Mouse (Mus musculus) common myeloid progenitor, adult 5-6 weeks (primary cell): ENCODE measurements around the gene Zfp13. TPM values are rescaled to one million over a fixed set of nuclear protein-coding genes. Genes with fewer than 3 reads are reported as not detected.

Experiments
- ATAC-seq: replicated peaks from 2 replicates; pipeline ENCODE4 v1.8.0; 2016; ENCODE audit warnings: low read depth, mild to moderate bottlenecking, moderate TSS enrichment, inconsistent platforms; ENCODE audit not compliant: poor library complexity, severe bottlenecking
- total RNA-seq: library from RNA; stranded (forward); fragments of 200-1000, 187-1606 nt; gene quantifications from 2 replicates; pipeline ENCODE4 v1.2.3, GENCODE M21; 2017

The Zfp13 gene
- total RNA-seq, 1 experiment from 2014 or later, result 0.14 TPM

DNA sequence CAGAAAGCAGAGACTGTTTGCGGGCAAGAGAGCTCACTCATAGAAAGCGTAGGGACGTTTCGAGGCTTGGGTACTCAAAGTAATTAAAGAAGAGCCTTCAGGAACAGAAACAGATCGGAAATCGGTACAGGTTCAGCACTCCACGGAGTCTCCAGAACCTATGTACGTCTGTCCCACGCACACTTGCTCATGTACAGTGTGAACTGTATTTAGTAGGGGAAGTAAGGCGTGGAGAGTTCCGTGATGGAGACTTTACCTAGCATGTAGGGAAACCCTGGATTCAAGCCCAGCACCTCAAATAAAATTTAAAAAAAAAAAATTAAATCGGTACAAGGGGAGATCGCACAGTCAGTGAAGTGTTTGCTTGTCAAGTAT, 6.4 kb downstream of the Zfp13 start:
- peak; percentile 57 for ATAC-seq

DNA sequence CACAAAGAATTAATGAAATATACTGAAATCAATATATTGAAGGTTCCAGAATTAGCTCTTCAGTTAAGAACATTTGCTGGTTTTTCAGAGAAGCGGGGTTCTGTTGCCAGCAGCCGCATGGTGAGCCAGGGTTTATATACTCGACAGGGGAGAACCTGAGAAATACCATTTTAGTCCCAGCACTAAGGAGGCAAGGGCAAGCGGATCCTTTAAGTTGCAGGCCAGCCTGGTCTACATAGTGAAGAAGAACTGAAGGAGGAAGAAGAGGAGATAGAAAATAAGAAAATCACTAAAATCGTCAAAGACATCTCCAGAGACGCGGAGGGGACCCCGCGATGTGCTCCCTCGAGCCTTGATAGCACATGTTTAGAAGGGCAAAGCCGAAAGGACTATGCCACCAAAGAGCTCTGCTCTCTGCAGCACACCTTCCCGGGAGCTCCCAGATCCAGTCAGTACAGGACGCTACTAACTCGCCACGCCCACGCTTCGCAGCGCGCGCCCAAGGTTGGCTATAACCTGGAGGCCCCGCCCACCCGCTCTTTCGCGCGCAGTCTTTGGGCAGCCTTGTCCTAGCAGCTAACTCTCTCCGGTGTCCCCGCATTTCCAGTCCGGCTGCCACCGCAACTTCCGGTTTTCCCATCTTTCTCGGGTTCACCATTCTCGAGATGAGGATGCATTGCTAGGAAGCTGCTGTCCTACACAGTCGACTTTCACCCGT, 6.9 kb downstream of the Zfp13 start:
- peak; percentile 99 for ATAC-seq

DNA sequence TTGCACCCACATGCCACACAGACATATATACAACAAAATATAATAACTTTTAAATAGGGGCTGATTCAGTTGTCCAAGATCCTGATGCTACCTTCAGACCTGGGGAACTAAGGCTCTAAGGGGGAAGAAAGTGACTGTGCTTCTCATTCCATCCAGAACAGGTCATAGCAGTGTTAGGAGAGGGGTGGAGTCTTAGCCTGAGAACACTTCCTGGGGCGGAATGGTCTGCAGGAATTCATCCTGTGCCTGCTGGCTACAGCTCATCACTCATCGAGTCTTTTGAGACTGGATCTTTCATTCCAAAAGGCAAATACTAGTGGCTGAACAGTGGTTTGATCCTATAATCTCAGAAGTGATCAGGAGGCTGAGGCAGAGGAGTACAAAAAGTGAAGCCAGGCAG, 12.0 kb downstream of the Zfp13 start:
- ATAC-seq, result no peak

DNA sequence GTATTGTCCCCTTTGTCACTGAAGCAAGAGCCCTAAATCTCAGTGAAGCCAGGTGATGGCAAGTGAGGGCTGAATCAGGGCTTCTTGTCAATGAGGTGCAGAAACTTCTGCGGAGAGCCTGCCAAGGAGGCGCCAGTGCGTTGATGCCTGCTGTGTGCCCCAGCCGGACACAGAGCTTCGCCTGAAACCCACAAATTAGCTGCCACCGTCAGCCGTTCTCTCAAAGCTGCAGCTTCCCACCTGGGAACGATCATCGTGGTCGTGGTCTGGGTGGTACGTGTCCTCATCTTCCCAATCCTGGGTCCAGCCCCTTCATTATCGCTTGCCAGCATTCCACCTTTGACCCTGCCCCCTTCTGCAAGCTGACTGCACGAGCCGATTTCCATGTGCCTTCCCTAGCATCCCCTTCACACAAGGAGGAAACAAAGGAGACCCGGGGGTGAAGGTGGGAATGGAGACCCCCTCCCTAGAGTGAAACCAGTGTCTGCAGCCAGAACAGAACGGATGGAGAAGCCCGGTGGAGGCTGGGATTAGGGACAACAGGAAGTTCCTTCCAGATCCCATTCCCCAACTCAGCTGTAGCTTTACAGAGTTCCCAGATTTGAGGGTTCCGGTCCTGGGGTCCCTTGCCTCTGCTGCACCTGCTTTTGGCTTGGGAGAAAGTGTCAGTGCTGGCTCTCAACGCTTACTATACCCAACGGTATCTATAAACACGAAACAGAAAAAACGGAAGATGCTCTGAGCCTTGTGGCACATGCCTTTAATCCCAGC, 13.4 kb downstream of the Zfp13 start:
- peak; percentile 53 for ATAC-seq

DNA sequence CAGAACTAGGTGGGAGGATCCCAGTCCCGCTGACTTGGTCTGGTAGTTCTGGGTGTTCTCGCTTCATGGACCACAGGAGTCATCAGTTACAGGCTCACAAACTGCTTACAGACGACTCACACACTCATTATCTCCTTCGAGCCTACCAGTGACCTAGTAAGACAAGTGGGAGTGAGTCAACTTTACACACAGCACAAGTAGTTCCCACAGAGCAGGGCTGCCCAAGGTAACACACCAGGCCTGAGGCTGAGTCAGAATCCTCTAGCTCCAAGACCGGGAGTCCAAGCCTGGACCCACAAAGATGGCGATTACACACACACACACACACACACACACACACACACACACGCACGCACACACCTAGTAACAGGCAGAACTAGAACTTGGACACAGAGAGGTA, 14.5 kb downstream of the Zfp13 start:
- ATAC-seq, result no peak

DNA sequence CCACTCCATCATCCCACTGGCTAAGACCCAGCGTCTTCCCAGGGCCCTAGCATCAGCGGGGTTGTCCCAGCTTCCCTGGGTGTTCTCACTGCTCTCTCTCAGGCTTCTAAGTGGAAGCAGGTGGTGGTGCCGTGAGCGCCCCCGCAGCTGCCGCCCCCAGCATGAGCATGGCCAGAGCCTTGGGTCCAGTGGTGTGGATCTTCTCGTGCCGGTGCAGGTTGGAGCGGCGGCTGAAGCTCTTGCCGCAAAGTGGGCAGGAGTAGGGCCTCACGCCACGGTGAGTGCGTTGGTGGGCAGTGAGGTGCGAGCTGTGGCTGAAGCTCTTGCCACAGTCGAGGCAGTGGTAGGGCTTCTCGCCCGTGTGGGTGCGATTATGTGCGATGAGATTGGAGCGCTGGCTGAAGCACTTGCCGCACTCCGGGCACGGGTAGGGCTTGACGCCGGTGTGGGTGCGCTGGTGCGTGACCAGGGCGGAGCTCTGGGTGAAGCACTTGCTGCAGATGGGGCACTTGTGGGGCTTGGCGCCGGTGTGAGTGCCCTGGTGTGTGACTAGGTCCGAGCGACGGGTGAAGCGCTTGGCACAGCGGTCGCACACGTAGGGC, 23.2 kb downstream of the Zfp13 start:
- no peak for ATAC-seq

DNA sequence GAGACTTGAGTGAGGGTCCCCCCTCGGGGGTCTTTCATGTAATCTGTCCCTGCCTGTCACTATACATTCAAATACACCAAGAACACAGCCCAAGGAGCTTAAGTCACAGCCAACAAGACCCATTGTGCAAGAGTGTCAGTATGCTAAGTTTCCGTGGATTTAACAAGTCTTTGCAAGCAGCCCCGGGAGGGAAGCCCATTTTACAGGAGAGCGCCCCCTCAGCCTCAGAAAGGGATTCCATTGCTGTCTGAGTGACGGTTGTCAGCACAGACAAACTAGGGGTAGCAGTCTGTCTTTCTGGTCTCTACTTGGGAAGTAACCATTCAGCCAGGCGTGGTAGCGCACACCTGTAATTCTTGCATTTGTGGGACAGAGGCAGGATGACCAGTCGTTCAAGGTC, 25.2 kb downstream of the Zfp13 start:
- no peak for ATAC-seq

DNA sequence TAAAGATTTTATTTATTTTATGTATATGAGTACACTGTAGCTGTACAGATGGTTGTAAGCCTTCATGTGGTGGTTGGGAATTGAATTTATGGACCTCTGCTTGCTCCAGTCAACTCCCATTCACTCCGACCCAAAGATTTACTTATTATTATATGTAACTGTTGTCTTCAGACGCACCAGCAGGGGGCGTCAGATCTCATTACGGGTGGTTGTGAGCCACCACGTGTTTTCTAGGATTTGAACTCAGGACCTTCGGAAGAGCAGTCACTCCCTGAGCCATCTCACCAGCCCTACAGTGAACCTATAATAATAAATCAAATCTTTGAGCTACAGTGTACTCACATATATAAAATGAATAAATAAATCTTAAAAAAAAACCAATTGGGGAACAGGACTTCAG, 27.2 kb downstream of the Zfp13 start:
- ATAC-seq, result no peak

DNA sequence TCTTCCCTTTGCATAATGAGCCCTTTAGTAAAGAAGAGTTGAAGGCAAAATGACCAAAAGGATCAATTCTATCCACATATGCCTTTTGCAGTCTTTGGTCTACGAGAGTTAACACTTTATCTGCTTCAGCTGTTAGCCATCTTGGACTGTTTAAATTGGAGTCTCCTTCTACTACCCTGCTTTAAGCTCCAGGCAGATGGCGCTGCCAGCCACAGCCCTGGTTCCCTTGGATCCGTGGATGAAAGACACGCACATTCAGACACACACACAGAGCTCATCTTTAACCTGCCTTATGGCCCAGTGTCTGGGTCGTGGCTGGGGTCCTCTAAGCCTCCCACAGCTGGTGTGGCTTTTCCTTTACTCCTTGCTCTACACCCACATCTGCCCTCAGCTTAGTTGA, 28.2 kb downstream of the Zfp13 start:
- peak; percentile 67 for ATAC-seq

DNA sequence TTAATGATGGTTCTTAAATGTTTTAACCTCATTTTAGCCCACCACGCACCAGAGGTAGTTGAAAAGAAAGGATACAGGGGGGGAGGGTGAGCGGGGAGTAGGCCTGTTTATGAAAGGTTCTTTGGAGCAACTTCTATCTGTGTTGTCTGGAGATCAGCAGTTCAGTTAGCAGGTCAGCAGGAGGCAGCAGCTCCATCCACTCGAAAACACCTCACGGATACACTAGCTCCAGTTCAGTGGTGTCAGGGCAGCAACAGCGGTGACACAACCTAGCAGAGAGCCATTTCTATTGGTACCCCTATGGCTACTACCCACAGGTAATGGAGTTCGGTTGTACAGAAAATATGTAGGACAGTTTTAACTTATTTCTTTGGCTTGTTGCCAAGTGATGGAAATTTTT, 29.3 kb downstream of the Zfp13 start:
- peak; percentile 88 for ATAC-seq

DNA sequence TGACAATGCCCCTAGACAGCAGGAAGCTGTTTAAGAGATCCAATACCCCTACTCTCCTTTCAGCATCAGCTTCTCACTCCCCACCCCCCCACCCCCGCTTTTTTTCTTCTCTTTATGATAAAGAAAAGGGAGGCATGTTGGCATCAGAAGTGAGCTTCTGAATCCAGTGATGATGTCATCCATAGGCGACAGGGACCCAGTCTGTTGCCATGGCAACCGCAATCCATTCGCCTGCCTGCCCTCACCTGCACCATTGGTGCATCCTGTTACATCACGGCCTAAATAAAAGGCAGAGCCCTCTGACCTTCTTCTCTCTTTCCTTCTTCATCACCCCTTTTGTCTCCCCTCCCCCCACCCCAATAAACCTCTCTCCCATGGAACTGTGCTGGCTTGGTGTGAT, 30.9 kb downstream of the Zfp13 start:
- ATAC-seq, result no peak

DNA sequence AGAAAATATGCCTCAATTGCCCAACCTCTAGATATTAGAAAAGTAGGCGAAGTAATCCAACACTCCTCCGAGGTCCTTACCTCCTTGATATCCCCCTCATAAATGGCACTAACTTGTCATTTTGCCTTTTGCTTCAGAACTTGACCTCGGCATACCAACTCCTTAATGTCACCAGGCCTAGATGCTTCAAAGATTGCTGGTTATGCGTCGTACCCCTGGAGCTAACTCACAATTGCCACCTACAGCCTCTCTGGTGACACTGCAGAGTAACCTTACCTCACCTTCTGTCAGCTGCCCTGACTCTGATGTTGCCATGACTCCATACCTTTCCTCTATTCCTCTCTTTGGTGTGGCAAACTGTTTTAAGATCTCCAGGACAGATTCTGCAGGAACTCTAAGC, 32.5 kb downstream of the Zfp13 start:
- ATAC-seq, result no peak; the same call in 1 of the 2 replicates

DNA sequence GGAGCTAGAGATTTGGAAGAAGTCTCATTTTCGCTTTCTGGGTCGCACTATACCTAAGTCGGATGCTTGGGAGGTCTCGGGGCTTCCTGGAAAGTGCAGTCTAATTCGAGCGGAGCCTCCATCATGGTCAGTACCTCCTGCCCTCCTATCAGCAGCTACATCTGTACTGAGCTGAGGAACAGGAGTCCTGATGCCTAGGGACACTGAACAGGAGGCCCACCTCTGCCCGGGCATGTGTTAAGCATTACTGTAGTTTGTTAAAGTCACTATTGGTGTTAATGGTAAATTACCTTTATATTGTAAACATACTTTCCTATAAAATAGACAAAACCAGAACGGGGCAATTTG, 34.9 kb downstream of the Zfp13 start:
- no peak for ATAC-seq

DNA sequence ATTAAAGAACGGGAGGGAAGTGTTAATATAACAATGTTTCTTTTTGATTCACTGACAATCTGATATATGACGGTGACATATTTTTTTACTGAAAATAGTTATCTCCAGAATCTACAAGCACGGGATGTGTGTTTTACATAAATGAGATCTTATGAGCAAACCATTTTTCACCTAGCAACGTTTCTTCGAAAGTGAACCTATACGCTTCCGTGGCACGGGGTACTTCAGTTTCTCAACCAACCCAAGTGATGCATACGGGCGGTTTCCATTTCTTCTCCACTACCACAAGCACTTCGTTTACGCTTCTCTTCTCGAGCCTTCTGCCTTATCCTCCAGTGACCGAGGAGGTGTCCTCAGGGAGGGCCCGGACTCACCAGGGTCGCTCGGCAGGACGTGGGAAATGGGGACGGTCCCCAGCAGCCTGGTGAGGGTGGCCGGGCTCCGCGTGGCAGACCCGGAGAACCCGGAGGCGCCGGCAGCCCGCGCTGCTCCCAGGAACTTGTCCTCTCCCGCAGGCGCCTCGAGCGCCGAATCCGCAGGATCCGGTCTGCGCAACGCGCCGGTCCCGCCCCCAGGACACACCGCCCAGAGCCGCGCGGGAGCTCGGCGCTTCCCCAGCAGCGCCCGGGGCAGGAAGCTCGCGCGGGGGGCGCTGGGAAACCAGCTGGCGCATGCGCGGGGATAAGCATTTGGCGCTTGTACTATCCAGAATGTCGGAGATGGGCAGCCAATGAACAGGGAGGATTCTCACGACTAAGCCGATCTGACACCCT, 35.5 kb downstream of the Zfp13 start, which contains the start of gene Zfp213:
Gene Zfp213, minus strand, starts transcription at position 644 of the 773 bp plus-strand sequence.
- ATAC-seq, result peak; percentile 90

DNA sequence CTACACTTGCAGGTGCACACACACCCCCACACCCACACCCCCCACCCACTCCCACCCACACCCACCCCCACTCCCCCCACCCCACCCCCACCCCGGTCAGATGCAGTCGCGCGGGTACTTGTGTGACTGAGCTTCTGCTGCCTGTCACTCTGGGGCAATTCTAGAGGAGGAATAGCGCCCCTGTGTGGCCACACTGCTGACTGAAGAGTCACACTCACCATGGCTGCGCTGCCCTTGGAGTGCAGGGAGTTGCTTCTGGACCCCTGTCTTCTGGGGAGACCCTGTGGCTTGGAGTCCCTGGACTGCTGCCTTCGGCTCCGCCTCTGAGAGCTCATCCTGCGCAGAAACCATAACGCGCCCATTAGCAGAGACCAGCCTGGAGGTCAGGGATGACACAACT, 39.5 kb downstream of the Zfp13 start:
- peak; percentile 37; the same call in 1 of the 2 replicates for ATAC-seq

DNA sequence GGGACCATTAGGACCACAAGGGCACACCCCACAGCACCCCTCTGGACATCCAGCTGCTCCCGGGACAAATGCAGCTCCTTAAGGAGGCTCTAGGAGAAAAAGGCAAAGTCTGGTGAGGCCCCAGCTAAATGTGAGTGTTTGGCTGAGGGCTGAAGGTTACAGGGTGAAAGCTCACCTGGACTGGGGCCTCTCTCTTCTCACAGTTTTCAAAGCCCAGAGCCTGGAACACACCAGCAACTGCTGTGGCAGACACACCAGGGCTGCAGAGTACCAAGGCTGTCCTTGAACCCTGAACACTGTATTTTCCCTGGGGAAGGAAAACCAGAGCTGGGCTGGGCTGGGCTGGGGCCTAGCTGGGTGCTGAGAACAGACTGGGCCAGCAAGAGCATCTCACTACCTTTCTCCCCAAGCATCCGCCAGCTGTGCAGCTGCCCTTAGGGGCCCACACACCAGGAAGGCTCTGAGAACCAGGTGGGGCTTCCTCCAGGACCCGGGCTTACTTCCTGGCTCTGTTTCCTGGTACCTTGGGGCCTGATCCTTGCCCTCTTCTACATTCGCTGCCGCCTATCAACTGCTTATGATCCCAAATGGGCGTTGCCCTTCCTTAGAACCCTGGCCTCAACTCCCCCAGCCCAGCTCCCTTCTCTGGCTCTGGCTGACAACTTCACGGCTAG, 43.9 kb downstream of the Zfp13 start:
- ATAC-seq, result no peak

DNA sequence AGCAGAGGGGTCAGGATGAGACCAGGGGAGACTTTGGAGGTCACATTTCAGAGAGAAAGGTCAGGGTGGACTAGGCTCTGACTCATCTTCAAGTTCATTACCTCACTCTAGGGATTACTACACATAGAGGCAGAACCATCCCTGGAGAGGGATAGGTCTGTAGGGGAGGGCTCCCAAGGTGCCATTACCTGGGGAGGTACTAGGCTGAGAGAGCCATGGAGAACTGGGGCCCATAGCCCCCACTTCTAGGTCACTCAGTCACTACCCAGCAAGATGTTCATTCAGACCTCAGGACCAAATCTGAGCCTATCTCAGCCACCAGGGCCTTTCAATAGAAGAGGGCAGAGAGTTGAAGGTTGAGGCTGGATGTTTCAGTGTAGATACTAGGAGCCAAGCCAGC, 45.0 kb downstream of the Zfp13 start:
- ATAC-seq, result no peak

DNA sequence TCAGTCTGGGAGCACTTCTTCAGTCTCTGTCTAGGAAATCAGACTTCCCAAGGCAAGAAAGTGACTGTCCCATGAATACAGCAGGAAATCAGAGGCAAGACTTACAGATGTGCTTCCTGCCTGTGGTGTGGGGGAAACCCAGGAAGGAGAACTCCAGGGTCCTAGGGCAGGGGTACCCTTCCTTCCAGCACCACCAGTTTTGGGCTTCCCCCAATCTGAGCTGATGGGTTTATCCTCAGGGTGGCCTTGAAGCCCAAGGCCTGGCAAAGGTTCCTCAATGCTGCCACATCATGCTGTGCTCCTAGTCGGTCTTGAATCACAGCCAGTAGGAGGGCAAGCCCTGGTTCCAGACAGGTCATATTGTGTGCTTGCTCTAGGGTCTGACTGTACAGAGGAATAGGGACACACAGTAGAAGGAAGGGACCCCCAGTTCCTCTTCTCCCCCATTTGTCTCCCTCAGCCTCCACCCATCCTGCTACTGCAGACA, 45.6 kb downstream of the Zfp13 start:
- ATAC-seq, result no peak

DNA sequence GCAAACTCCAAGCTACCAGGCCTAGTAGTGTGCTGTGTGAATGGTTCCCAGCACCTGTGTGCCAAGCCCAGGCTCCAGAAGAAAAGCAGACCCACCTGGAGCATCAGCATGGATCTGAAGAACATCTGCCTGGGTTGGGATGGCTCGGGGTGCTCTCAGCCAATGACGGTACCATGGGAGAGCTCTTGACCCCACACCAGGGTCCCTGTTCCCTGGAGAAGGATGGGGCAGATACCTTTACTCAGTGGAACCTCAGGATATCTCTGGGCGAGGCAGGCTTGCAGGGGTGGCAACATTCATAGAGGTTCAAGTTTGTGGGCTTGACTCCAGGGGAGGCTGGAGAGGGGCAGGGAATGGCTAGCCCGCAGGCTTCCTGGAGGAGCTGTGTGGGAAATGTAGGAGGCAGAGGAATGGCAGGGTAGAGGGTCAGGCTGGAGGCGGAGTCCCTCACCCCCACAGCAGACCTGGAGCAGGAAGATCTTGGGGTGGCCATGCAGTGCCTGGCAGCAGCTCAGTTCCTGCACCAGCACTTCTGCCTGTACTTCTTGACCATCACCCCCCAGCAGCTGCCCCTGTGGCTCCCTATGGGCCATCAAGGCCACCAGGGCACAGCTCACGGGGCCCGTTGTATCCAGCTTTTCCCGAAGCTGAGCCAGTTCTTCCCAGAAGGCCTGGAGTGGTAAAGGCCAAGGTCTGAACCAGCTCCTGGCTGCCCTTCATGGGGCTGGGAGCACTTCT, 46.2 kb downstream of the Zfp13 start:
- ATAC-seq, result no peak
